Mouse (Mus musculus) lung, postnatal 0 days (tissue): ENCODE measurements around the gene Fzd7.

Experiments
- CTCF ChIP-seq: IDR thresholded peaks from 2 replicates; pipeline ENCODE4 v1.5.1; 2016; ENCODE audit warnings: antibody characterized with exemption, mild to moderate bottlenecking
- EP300 ChIP-seq: IDR thresholded peaks from 2 replicates; pipeline ENCODE4 v1.6.1; 2016; ENCODE audit warnings: antibody characterized with exemption, mild to moderate bottlenecking, control low read depth

- TF ChIP-seq CTCF (no peak), EP300 (no peak)
These were observed 2.1 kb downstream of the Fzd7 start for GRCm38 (mm10) chr1:59484314-59484713.
